Mouse (Mus musculus): ENCODE measurements around the gene 1700020N01Rik.

Gene 1700020N01Rik

DNA sequence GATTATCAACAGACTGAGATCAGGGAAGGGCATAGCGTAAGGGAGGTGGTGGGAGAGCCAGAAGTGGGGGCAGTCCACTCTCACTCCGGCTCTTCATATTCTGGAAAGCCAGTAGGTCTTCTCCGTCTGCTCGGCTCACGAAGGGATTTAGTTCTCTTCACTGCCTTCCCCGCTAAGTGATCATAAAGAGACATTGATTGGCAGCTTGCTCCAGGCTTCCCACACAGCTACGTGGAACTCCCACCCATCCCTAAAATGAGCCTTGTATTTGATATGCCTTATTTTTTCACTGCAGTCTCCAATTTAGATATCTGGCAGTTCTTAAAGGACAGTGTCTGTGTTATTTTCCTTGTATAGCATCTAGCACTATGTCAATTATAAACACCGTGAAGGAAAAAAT, 11.5 kb downstream of the 1700020N01Rik start:
- no peak for DNase-seq (ENCODE audit: low spot score in 2 of 2)

DNA sequence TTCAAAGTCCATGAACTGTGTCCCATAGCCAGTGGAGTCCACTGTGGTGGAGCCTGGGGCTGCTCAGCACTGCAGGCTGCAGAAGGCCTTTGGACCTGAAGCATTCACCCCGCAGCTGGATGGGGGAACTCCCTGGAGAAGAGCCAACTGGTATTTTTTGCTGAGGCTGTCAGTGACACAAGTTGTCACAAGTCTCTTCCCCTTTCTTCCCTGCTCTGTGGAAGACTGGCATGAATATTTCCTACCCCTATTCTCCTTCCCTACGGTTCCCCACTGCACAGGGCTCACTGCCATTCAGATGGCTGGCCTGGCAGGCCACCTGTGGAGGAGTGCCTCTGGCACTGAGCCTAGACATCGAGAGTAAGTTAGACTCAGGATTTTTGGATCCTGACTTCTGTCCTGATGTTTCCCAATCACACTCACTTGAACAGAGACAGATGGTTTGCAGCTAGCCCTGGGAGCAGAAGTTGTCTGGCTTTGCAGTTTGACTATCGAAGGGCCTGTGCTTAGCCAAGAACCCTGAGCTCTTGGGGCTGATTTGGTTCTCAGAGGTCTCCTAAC, 12.1 kb downstream of the 1700020N01Rik start:
- DNase-seq (ENCODE audit: low spot score in 2 of 2): peak in 1 of 2 experiments; percentile 11

DNA sequence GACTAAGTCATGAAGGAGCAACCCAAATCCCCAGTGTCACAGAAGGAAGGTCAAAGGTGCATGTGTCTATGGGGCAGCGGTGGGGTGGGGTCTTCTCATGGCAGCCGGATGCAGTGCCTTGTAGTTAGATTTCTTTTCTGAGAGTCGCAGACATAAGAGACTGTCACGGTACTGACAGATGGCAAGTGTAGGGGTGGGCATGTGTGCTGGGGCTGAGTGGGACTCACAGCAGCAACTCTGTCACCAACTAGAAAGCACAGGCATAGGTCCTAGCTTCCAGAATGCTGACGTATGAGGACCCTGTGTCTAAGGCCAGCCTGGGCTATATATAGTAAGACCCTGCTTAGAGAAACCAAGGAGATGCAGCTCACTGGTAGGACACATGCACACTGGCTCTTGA, 12.7 kb downstream of the 1700020N01Rik start:
- DNase-seq (ENCODE audit: low spot score in 2 of 2): no peak

DNA sequence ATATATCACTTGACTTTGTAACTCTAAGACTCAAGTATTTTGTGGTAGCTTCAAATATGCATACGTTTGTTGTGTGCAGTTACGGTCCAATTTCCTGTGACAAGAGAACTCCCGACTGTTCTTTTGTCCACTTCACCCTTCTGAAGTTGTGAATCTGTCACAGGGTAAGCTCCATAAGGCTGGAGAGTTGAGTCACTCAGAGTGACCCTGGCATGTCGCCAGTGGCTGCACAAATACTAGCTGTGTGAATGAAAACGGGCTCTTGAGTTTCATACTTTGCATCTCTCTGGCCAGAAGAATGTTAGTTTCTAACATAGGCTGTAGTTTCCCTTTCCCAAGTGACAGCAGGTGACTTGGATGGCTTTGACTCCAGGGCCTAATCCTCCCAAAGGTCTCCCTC, 14.0 kb downstream of the 1700020N01Rik start:
- peak in 1 of 2 experiments; percentile 29 for DNase-seq (ENCODE audit: low spot score in 2 of 2)

DNA sequence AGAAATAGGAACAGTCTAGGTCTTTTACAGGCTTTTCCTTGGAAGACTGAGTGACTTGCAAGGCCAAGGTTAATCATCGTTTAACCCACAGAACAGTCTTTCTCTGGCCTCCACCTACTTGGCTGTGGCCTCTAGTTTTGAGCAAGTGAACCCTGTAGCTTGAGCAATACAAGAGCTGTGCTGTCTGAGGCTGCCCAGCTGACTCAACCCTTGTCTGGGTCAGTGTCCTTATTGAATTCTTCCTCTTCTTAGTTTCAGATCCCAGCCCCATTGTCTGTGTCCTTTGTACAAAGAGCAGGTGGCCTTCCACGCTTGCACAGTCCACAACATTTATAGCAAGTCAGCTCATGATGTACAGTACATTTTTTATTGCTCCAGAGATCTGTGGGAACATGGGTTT, 16.6 kb downstream of the 1700020N01Rik start:
- DNase-seq (ENCODE audit: low spot score in 2 of 2): peak in 1 of 2 experiments; percentile 41

DNA sequence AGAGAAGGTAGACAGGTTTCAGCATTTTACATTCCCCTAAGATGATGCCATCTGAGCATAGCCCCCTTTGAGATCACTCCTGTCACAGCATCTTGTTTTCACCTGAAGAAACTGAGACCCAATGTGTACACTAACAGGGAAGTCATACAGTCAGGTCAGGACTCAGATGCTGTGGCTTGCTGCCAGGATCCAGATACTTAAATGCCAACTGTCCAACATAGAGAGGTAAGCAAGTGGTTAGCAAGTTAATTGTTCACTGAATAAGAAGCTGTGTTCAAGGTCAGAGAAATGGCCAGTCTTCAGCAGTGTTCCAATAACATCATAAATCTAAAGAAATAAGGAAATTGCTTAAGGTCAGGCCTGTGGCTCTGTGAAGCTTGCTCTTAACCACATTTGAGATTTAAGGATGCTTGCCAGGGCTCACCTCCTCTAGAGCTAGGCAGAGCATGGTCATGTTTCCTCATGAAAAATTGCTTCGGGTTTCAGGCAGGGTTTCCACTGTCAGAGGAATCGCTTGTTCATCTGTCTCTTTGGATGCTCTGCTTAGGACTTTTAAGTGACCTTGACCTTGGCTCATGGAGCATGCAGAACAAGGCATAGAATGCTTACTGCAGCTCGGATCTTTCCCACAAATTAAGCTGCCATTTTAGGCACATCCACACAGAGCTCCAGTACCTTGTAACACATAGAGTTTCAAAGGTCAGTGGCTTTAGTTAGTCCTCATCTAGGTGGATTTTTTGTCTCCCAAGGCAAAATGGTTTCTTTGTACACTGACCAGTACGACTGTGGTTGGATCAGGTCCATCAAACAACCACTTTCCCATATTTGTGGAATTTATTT, 20.3 kb downstream of the 1700020N01Rik start:
- DNase-seq (ENCODE audit: low spot score in 2 of 2): no peak

DNA sequence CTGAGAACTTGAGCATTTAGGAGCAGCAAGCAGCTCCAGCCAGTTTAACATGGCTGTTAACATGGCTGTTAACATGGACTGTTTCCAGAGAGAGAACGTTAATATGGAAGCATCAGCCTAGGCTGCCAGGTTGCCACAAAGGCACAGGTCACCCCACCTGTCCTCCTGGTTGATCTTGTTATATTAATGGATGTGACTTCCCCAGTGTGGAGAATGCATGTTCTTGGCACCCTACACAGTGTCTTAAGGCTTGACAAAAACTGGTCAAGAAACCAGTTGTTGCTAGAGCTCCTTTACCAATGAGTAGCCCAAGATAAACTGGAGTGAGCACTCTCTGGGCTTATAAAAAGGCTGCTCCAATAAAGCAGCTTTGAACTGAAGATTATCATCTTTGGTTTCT, 21.6 kb downstream of the 1700020N01Rik start:
- no peak for DNase-seq (ENCODE audit: low spot score in 2 of 2)

DNA sequence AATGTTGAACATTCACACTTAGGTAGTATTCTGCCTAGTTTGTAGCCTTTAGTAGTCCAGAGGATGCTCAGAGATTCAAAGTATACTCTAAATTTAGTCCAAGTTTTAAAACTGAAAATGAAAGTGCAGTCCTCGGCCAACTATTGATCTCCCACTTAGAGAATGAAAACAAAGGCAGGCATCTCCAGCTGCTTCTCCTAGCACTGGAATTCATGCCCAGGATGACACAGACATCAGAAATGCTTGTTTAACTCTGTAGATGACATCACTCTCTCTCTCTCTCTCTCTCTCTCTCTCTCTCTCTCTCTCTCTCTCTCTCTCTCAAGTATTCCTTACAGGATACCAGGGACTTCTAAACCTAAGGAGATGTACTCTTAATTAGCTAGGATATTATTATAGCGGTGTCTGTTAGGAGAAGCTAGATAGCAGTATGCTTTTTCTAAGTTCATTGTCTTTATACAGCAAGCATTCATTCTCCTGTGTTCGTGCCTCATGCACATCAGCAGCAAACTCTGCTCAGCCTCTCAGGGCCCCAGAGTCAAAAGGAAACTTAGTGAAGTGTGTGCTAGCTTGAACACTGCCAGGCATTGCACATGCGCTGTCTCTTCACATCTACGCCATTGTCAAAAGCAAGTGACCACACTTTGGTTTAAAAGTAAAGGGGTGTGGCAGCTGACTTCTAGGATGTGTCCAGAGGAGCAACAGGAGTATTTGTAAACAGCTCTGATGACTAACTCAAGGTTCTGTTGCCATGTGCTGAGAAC, 26.0 kb downstream of the 1700020N01Rik start:
- no peak for DNase-seq (ENCODE audit: low spot score in 2 of 2)

DNA sequence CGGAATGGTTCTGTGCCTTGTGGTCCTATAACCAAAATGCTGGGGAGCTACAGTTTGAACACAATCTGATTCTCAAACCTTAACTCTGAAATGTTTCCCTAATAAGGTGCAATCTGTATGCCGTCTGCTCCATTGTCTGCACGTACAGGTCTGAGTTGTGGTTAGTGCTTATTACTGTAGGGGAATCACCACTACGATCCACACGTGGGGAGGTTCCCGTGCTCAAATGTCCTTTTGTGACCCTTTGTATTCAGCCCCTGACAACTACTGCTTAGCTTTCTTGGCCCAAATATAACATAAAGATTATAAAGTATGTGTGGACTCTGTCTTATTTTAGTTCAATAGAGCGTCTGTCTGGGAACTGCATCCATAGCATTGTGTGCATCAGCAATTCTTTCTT, 29.1 kb downstream of the 1700020N01Rik start:
- no peak for DNase-seq (ENCODE audit: low spot score in 2 of 2)

DNA sequence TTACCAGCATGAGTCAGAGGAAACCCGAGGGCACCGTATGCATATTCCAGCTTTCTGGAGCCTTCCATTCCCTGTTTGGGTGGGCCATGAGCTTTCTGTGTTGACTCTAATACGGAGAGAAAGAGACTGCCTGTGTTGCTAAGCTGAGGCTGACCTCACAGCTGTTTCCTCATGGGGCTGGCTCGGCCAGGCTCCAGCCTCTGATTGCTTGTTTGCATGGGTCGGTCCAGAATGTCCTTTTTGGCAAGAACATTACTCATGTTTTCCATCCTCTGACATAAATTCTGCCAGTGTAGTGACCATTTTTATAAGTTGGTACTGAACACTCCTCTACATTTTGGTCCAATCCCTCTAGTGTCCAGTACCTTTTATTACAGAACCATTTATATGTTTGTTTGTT, 35.6 kb downstream of the 1700020N01Rik start:
- DNase-seq (ENCODE audit: low spot score in 2 of 2): peak in 1 of 2 experiments; percentile 33

DNA sequence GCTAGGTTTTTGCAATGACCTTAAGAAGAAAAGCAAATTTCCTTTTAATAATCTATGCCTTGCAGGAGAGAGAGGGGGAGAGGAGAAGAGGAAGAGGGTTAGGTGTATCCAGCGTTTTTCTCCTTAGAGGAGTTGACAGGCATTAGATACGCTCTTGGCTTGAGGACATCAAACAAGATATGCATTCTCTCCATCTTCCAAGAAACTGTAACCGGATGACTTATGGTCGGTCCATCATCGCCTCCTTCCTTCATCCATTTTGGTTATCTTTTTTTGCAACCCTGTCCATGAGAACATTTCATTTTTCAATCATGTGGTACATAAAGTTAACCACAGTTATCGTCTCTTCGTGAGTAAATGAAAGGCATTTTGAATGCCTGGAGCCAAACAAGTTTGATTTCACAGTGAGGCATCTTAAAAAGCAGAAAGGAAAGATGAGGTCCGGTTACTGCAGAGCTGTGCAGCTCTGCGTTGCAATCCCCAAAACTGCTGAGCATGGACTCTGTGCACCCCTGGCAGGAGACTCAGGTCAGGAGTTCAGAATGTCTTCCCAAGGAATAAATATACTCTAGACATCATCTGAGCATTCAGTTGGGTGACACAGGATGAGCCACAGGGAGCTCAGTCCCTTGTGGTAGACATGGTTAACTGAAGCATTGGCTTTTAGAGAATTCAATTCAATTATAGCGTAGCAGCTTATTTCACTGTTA, 36.2 kb downstream of the 1700020N01Rik start:
- no peak for DNase-seq (ENCODE audit: low spot score in 2 of 2)

DNA sequence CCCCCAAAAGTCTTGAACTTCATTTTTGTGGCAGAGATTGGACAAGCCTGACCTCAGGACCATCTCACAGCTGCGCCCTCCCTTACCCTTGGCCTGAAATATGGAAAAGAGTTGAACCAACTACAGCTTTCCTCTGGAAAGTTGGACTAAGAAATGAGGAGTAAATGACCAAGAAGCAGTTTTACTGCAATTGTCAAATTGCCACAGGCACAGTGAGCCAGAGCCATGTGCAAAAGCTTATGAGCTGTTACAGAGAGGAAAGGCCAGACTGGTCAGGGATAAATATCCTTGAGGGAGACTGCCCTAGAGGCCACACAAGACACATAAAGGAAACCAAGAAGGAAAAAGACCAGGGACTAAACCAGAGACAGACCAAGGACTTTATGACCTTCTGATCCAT, 38.5 kb downstream of the 1700020N01Rik start:
- peak in 1 of 2 experiments; percentile 22 for DNase-seq (ENCODE audit: low spot score in 2 of 2)

DNA sequence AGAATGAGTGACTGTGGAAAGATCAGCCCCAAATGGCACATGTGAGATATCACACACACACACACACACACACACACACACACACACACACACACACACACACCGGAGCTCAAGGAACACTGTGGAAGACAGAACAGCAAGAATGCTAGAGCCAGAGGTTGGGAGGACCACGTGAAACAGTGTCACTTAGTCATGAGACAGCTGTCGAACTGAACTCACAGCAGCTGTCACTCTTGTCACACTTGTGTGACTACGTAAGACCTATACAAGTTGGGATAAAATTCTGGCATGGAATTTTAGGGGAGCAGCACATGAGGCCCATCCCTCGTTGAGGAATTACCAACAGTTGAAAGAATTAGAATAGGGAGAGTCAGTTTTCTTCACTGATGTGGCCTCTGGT, 39.7 kb downstream of the 1700020N01Rik start:
- DNase-seq (ENCODE audit: low spot score in 2 of 2): no peak

DNA sequence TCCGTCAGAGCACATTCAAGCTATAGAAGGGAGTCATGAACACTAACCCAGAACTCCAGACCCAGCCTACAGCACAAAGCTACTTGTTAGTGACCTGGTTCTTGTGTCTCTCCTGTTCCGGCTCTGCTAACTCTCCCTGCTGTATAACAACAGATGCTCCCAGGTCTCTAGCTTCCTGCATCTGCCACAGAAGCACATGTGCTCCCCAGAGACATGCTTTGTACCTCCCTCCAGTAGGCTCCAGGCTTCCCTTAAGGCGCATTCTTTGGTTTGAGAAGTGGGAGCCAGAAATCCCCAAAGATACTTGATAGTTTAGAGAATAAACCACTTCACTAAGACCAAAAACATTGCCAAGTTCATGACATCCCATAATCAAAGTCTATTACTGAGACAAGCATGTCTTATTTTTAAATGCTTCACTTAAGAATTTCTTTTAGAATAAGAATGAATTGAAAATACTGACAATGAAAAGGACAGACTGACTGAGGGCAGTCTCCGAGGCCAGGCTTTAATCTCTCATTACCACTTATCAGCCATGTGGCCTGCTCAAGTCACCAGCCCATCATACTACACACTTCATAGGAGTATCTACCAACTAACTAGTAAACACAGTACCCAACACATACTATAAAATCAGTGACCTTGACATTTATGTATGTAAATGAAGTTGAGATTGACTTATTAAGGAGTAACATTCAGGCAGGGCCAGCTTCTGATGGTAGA, 43.2 kb downstream of the 1700020N01Rik start:
- no peak for DNase-seq (ENCODE audit: low spot score in 2 of 2)

DNA sequence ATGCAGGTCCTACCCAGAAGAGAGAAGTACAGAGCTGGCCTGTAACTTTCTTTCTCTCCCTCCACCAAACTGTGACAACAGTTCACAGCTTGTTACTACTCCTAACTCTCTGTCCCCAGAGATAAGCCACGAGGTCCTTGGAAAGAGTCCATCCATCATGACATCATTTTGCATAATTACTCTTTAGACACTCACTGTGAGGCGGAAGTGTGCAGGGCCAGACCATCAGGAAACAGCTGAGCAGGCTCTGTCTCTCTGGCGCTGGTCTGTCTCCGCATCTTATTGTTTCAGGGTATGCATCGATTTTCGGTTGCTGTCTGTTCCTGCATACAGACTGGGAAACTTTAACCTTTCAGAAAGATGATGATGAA, 43.8 kb downstream of the 1700020N01Rik start:
- DNase-seq (ENCODE audit: low spot score in 2 of 2): no peak

DNA sequence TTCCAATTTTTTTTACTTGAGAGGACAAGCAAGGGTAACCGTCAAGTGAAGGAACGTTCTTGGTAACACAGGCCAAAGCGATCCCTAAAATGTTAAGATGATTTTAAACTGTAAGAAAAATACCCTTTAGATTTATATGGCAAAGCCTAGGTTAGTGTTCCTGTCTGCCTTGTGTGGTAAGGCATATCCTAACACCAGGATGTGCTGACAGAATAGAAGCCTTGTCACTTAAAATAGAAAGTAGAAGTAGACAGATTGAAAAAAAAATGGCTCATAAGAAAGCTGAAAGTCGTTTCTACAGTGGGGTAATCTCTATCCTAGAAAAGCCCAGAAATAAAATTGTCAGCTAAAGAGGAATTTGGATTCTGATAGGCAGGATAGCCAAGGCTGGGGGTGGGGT, 58.4 kb downstream of the 1700020N01Rik start:
- DNase-seq (ENCODE audit: low spot score in 2 of 2): no peak

DNA sequence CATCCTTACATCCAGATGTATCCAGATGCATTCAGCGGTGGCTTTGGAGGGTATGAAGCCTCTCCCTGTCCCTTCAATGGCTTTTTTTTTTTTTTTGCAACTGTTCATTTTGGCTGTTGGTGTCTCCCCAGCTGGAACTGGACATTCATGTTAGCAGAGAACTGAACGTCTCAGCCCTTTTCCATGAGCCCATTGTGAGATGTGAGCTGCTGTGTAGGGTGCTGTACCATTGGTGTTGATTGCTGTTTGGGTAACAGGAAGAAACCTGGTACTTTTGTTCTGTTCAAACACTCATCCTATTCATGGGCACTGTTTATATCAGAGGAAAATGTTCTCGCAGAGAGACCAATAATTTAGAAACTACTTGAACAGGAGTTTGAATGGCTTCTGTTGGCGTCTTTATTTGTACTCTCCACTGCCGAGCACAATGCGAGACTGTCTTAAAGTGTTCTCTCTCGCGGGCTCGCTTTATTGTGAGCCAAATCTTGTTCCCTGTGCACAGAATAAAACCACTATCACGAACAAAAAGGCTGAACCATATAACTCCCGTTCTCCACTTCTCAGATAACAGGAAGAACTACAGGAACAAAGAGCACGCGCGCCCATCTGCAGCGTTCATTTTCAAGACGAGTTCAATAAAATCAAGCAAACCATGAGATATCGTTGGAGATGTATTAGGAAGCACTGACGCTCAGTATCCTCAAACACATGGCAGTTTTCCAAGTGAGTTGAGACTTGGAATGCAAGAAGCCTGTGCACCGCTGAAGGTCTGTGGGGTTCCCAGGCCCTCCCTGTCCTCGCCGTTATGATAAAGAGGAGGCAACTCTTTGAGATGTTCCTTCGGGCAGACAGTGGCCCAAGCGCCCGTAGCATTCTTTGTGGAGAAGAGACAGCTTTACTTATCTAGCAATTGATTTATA, 59.7 kb downstream of the 1700020N01Rik start:
- DNase-seq (ENCODE audit: low spot score in 2 of 2): no peak

DNA sequence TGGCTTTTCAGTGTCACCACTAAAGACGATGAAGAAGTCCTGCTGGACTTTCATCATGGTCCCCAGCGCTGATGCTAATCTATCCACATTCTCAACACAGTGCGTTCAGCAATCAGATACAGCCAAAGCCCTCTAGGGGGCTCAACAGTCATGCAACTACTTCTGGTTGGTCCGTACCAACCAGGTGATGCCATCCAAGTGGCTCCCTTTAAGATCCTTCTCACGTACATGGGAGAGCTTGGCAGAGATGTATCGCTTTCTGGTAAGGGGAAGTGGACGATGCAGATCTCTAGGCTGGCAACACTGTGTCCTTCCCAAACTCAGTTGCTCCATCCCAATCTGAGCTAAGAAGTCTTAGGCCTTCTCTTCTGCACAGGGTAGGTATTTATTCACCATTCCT, 60.5 kb downstream of the 1700020N01Rik start:
- DNase-seq (ENCODE audit: low spot score in 2 of 2): no peak

DNA sequence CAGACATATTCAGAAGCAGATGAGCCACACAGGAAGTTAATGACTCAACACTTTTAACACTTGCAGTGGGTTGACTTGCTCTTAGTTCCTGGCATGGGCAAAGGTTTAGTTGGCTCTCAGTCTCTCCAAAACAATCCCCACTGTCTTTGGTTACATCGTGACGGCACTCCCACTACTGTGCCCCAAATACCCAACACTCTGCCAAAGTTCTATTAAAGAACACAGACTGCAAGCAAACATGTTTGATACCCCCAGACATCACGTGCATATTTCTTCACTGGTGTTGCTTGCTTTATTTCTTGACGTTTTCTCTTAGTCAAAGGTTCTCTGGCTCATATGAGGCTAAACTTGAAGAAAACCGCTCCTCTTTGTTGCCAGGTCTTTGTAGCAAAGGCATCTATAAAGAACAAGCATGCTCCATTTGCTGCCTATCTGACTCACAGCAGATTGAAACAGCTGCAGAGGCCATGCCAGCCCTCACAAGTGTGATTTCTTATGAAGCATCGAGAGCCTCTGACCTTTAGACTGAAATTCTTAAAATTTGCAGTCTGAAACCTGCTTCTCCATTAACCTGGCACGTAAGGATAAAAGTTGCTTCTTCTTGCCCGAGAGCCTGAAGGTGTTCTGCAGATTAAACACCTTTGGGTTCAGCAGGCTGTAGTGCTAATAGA, 66.8 kb downstream of the 1700020N01Rik start:
- DNase-seq (ENCODE audit: low spot score in 2 of 2): no peak

DNA sequence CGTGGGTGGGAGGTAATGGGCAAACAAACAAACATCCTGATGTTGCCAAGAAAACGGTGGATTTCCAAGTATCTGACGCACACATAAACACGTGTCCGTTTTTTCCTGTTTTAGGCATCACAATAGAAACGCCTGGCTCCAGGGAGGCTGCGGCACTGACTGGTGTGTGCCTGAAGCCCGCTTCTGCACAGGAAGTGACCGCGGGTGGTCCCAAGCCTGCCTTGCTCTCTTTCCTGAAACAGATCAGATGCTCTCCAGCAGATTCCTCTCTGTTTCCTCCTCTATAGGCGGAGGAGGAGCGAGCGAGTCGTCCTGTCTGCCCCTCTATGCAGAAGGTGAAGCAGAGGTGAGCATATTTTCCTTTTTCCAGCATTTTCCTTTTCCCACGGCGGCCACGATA, 76.0 kb downstream of the 1700020N01Rik start:
- DNase-seq (ENCODE audit: low spot score in 2 of 2): no peak
